Mouse (Mus musculus): ENCODE results near the gene Cnn3.

DNA sequence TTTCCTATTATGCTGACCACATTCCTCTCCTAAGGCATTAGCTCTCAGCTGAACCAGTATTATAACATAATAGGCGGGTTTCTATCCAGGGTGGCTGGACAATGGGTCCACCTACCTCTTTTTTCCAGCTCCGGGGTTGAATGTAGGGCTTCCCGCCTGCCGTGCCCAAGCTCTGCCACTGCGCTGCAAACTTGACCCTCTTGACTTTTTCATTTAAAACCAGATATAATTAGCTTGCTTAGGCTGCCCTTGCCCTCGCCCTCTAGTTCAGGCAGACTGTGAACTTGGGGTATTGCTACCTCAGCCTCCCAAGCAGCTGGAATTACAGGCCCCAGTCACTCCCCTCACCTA is 8.1 kb upstream of the Cnn3 start:
- no peak for TF ChIP-seq CTCF (IDR thresholded peaks at IDR 0.05; ENCODE audit: borderline replicate concordance, extremely low read depth, insufficient read depth, insufficient read length)
- no peak for TF ChIP-seq POLR2A (IDR thresholded peaks at IDR 0.05; ENCODE audit: borderline replicate concordance, extremely low read depth, insufficient read depth, insufficient read length, poor library complexity, severe bottlenecking)
